ENCODE assay signal across 33 mouse cellular contexts in the genomic region with DNA sequence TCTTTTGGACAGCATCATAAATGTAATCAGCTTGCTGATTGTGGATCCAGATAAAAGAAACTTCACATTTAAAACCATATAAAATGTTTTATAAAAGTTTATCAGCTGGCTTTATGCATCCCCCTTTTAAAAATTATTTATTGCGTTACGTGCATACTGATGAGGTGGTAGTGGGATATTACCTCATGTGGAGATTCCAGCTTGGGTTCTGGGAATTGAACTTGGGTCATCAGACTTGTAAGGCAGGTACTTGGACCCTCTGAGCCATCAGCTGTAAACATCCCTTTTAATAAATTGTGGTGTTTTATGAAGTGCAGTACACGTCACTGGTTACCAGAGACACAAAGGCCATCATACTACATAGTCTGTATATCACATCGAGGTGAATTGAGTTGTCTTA. TPM values are rescaled to one million over a fixed set of nuclear protein-coding genes. Genes with fewer than 3 reads are reported as not detected.
"Had no signal": no experiment of that assay in that cellular context is flagged by ENCODE, and none has a peak within 500 bp of the region (broad histone marks: within the 10 kb centered on the region; RNA-seq: fewer than 3 reads in every experiment).

No protein-coding gene starts in this region.

- DNase-seq: gastrocnemius, postnatal 14 days; gastrocnemius, postnatal 36 days; heart, adult 2 months; heart, postnatal 14 days; heart, postnatal 36 days; kidney, adult 11 months; kidney, adult 2 months; kidney, adult 9 months; kidney, postnatal 10 days; kidney, postnatal 25 days; kidney, postnatal 4 days; liver; liver, embryonic 13.5 days; liver, postnatal 0 days had no signal

- H3K9me3 ChIP-seq: heart, embryonic 13.5 days; heart, embryonic 15.5 days; hindbrain, embryonic 13.5 days; hindbrain, embryonic 15.5 days; limb, embryonic 10.5 days; limb, embryonic 12.5 days; liver, embryonic 13.5 days; liver, embryonic 15.5 days had no signal

- H3K27ac ChIP-seq: heart, adult 2 months; heart, embryonic 13.5 days; heart, embryonic 15.5 days; hindbrain, embryonic 13.5 days; hindbrain, embryonic 15.5 days; hindbrain, postnatal 0 days; layer of hippocampus, adult 2 months; left cerebral cortex, adult 2 months; limb, embryonic 10.5 days; limb, embryonic 12.5 days; liver, embryonic 13.5 days; liver, embryonic 15.5 days had no signal

- H3K4me2 ChIP-seq: heart, embryonic 11.5 days; heart, embryonic 13.5 days; heart, embryonic 15.5 days; hindbrain, embryonic 13.5 days; hindbrain, embryonic 15.5 days; limb, embryonic 12.5 days; liver, embryonic 11.5 days; liver, embryonic 13.5 days; liver, embryonic 15.5 days had no signal

- H3K4me1 ChIP-seq: heart, embryonic 13.5 days; heart, embryonic 15.5 days; hindbrain, embryonic 13.5 days; hindbrain, embryonic 15.5 days; limb, embryonic 10.5 days; limb, embryonic 12.5 days; liver, embryonic 13.5 days; liver, embryonic 15.5 days had no signal

- ATAC-seq: hindbrain, postnatal 0 days; intestine, embryonic 16.5 days; liver, postnatal 0 days had no signal

- H3K4me3 ChIP-seq: heart, adult 2 months; heart, embryonic 13.5 days; heart, embryonic 15.5 days; hindbrain, embryonic 13.5 days; hindbrain, embryonic 15.5 days; layer of hippocampus, adult 2 months; left cerebral cortex, adult 2 months; limb, embryonic 10.5 days; limb, embryonic 12.5 days; liver, embryonic 13.5 days; liver, embryonic 15.5 days had no signal

- H3K9ac ChIP-seq: heart, embryonic 13.5 days; heart, embryonic 15.5 days; hindbrain, embryonic 13.5 days; hindbrain, embryonic 15.5 days; limb, embryonic 12.5 days; liver, embryonic 13.5 days; liver, embryonic 15.5 days; liver, postnatal 0 days had no signal

RNA-seq across cellular contexts. Expression of a gene that starts 10.8 kb away (rescaled TPM):
- polyA plus RNA-seq: gonadal fat pad, adult 2 months; heart, adult 2 months; heart, embryonic 11.5 days; heart, embryonic 13.5 days; heart, embryonic 15.5 days; heart, postnatal 0 days; hindbrain, embryonic 11.5 days; hindbrain, embryonic 13.5 days; hindbrain, embryonic 15.5 days; hindbrain, postnatal 0 days; intestine, embryonic 14.5 days; intestine, embryonic 16.5 days; kidney, adult 2 months; kidney, embryonic 16.5 days; limb, embryonic 10.5 days; limb, embryonic 12.5 days; limb, embryonic 14.5 days; liver, embryonic 11.5 days; liver, embryonic 13.5 days; liver, embryonic 15.5 days; liver, postnatal 0 days had no signal
